Mouse (Mus musculus) limb, embryonic 11.5 days (tissue): ENCODE results near the gene Olfr711. TPM values are rescaled to one million over a fixed set of nuclear protein-coding genes. Genes with fewer than 3 reads are reported as not detected.
"Not testable (repeated sequence)": the region's sequence is repeated elsewhere in the genome, so short reads cannot be mapped to it uniquely, and the experiment has no call there.

Experiments
- ATAC-seq: fragments of 200-750 bp; cut with Nextera tagmentation; 2 replicates; pipeline ENCODE4 v1.8.0; 2017; ENCODE audit warnings: low read depth; ENCODE audit not compliant: insufficient number of reproducible peaks, low FRiP score, low TSS enrichment
- DNase-seq: peaks from one replicate; pipeline ENCODE4 v3.0.0-alpha.2; 2015; ENCODE audit warnings: low spot score
- H3K27ac ChIP-seq: fragments of 300-500 bp; sonication (generic); replicated peaks from 2 replicates; pipeline ENCODE4 v1.5.1; 2014; ENCODE audit warnings: low read depth, mild to moderate bottlenecking, low read length
- H3K27me3 ChIP-seq: fragments of 300-500 bp; sonication (generic); 2 replicates; pipeline ENCODE4 v1.6.1; 2014; ENCODE audit warnings: mild to moderate bottlenecking, low read length, mixed read lengths; ENCODE audit not compliant: control insufficient read depth, insufficient read depth
- H3K36me3 ChIP-seq: fragments of 300-500 bp; sonication (generic); 2 replicates; pipeline ENCODE4 v1.6.1; 2014; ENCODE audit warnings: mild to moderate bottlenecking, low read length, moderate library complexity, mixed read lengths; ENCODE audit not compliant: control insufficient read depth, insufficient read depth
- H3K4me1 ChIP-seq: fragments of 300-500 bp; sonication (generic); 2 replicates; pipeline ENCODE4 v1.6.1; 2014; ENCODE audit warnings: low read length, mixed read lengths; ENCODE audit not compliant: control insufficient read depth, insufficient read depth
- H3K4me2 ChIP-seq: fragments of 300-500 bp; sonication (generic); 2 replicates; pipeline ENCODE4 v1.6.1; 2014; ENCODE audit warnings: low read depth, mild to moderate bottlenecking, moderate library complexity; ENCODE audit not compliant: severe bottlenecking
- H3K4me3 ChIP-seq: fragments of 300-500 bp; sonication (generic); 2 replicates; pipeline ENCODE4 v1.5.1; 2014; ENCODE audit warnings: low read depth, low read length
- H3K9ac ChIP-seq: fragments of 300-500 bp; sonication (generic); 2 replicates; pipeline ENCODE4 v1.6.1; 2014; ENCODE audit warnings: mild to moderate bottlenecking, low read length
- H3K9me3 ChIP-seq: fragments of 300-500 bp; sonication (generic); 2 replicates; pipeline ENCODE4 v1.6.1; 2016; ENCODE audit warnings: low read length; ENCODE audit not compliant: control insufficient read depth
- WGBS: fragments of 180-500 bp; shearing (Covaris S2); extraction: QIAGEN DNeasy Blood & Tissue Kit; methylation state at CpG from one replicate; pipeline ENCODE4 v1.1.7; 2014; 5-methylcytosine and 5-hydroxymethylcytosine counted together
- polyA plus RNA-seq: library from polyadenylated mRNA; unstranded; fragments of >200 nt; fragmentation: Nextera tagmentation; extraction: Ambion mirVana; gene quantifications from 2 replicates; pipeline ENCODE4 v1.2.1, GENCODE M21; 2014

The Olfr711 gene
- polyA plus RNA-seq, result not detected in 2 replicates

- ATAC-seq (no peak), DNase-seq (no peak)
- no peaks in the 10 kb centered on the region for H3K9me3 ChIP-seq
- no peaks in the 10 kb centered on the region for H3K27me3 ChIP-seq
- H3K4me2 ChIP-seq, result no peak within 1 kb of the TSS
- H3K27ac ChIP-seq, result no peak within 1 kb of the TSS
- 57% methylated on average over 1 of the region's 1 CpGs for WGBS
- no peak within 1 kb of the TSS for H3K9ac ChIP-seq
- H3K36me3 ChIP-seq, result no peaks in the 10 kb centered on the region
- H3K4me3 ChIP-seq, result no peak within 1 kb of the TSS
- H3K4me1 ChIP-seq, result no peaks in the 10 kb centered on the region
Observed at GRCm38 (mm10) chr7:106975353-106975752, at the start of gene Olfr711. Gene Olfr711, minus strand, starts transcription at chr7:106975453.

GRCm38 (mm10) chr7:107005972-107006371 lies 30.7 kb upstream of the Olfr711 start, which contains the start of gene Olfr2:
Gene Olfr2, minus strand, starts transcription at chr7:107006072.
- no peak for ATAC-seq
- H3K9me3 ChIP-seq, result no peaks in the 10 kb centered on the region
- no peaks in the 10 kb centered on the region for H3K4me1 ChIP-seq
- H3K36me3 ChIP-seq, result no peaks in the 10 kb centered on the region
- no peak for DNase-seq
- no peak within 1 kb of the TSS for H3K27ac ChIP-seq
- whole genome bisulfite sequencing, result 59% methylated on average over 1 of the region's 1 CpGs
- no peak within 1 kb of the TSS for H3K4me2 ChIP-seq
- no peak within 1 kb of the TSS for H3K4me3 ChIP-seq
- H3K9ac ChIP-seq, result no peak within 1 kb of the TSS
- no peaks in the 10 kb centered on the region for H3K27me3 ChIP-seq

- ATAC-seq (no peak), DNase-seq (no peak)
- no peak overlapping the region for H3K27ac ChIP-seq
- 77% methylated on average over 3 of the region's 3 CpGs for WGBS
- H3K9ac ChIP-seq, result no peak overlapping the region
- no peaks in the 10 kb centered on the region for H3K9me3 ChIP-seq
- H3K4me1 ChIP-seq, result no peaks in the 10 kb centered on the region
- H3K36me3 ChIP-seq, result no peaks in the 10 kb centered on the region
- no peaks in the 10 kb centered on the region for H3K27me3 ChIP-seq
- H3K4me2 ChIP-seq, result no peak overlapping the region
- no peak overlapping the region for H3K4me3 ChIP-seq
Observed at GRCm38 (mm10) chr7:107004169-107004568, 28.9 kb upstream of the Olfr711 start.

- H3K27me3 ChIP-seq, result no peaks in the 10 kb centered on the region
- H3K4me1 ChIP-seq, result no peaks in the 10 kb centered on the region
Observed at GRCm38 (mm10) chr7:107000798-107001197, 25.5 kb upstream of the Olfr711 start.

GRCm38 (mm10) chr7:106985236-106985635 lies 10.0 kb upstream of the Olfr711 start:
- WGBS, result 88% methylated on average over 3 of the region's 3 CpGs

More at GRCm38 (mm10) chr7:107000798-107001197, 25.5 kb upstream of the Olfr711 start:
- H3K9me3 ChIP-seq, result no peaks in the 10 kb centered on the region
- no peak overlapping the region for H3K27ac ChIP-seq
- ATAC-seq (no peak), DNase-seq (no peak)
- no peaks in the 10 kb centered on the region for H3K36me3 ChIP-seq
- H3K9ac ChIP-seq, result no peak overlapping the region
- no peak overlapping the region for H3K4me3 ChIP-seq
- no peak overlapping the region for H3K4me2 ChIP-seq
- WGBS, result 88% methylated on average over 7 of the region's 7 CpGs

GRCm38 (mm10) chr7:106967503-106967902 lies 7.8 kb downstream of the Olfr711 start:
- DNase-seq, H3K9me3 ChIP-seq, H3K9ac ChIP-seq: not testable (repeated sequence)

More at GRCm38 (mm10) chr7:106985236-106985635, 10.0 kb upstream of the Olfr711 start:
- H3K4me2 ChIP-seq, result no peak overlapping the region
- no peaks in the 10 kb centered on the region for H3K27me3 ChIP-seq
- no peak overlapping the region for H3K4me3 ChIP-seq
- no peak for DNase-seq
- H3K36me3 ChIP-seq, result no peaks in the 10 kb centered on the region
- no peak for ATAC-seq
- no peak overlapping the region for H3K9ac ChIP-seq
- no peaks in the 10 kb centered on the region for H3K4me1 ChIP-seq
- H3K9me3 ChIP-seq, result no peaks in the 10 kb centered on the region
- no peak overlapping the region for H3K27ac ChIP-seq

GRCm38 (mm10) chr7:106963837-106964236 lies 11.4 kb downstream of the Olfr711 start, which contains the start of gene Olfr6:
Gene Olfr6, minus strand, starts transcription at chr7:106963937.
- DNase-seq (no peak), ATAC-seq (no peak)
- no peak within 1 kb of the TSS for H3K9ac ChIP-seq
- H3K4me1 ChIP-seq, result no peaks in the 10 kb centered on the region
- no peaks in the 10 kb centered on the region for H3K27me3 ChIP-seq
- WGBS, result 98% methylated on average over 1 of the region's 1 CpGs
- H3K27ac ChIP-seq, result no peak within 1 kb of the TSS
- no peak within 1 kb of the TSS for H3K4me3 ChIP-seq
- no peaks in the 10 kb centered on the region for H3K36me3 ChIP-seq
- no peak within 1 kb of the TSS for H3K4me2 ChIP-seq
- no peaks in the 10 kb centered on the region for H3K9me3 ChIP-seq

More at GRCm38 (mm10) chr7:106967503-106967902, 7.8 kb downstream of the Olfr711 start:
- H3K27ac ChIP-seq, H3K36me3 ChIP-seq, H3K4me1 ChIP-seq, H3K4me2 ChIP-seq, H3K4me3 ChIP-seq, H3K27me3 ChIP-seq, ATAC-seq: not testable (repeated sequence)

GRCm38 (mm10) chr7:106948212-106948611 lies 27.0 kb downstream of the Olfr711 start, which contains the start of gene Olfr710:
Gene Olfr710, minus strand, starts transcription at chr7:106948312.
- DNase-seq (no peak), ATAC-seq (no peak)
- no peaks in the 10 kb centered on the region for H3K9me3 ChIP-seq
- no peak within 1 kb of the TSS for H3K4me3 ChIP-seq
- H3K9ac ChIP-seq, result no peak within 1 kb of the TSS
- no peaks in the 10 kb centered on the region for H3K4me1 ChIP-seq
- WGBS, result 78% methylated on average over 3 of the region's 3 CpGs
- no peaks in the 10 kb centered on the region for H3K36me3 ChIP-seq
- no peaks in the 10 kb centered on the region for H3K27me3 ChIP-seq
- H3K4me2 ChIP-seq, result no peak within 1 kb of the TSS
- no peak within 1 kb of the TSS for H3K27ac ChIP-seq

- DNase-seq (no peak), ATAC-seq (no peak)
- Histone ChIP-seq H3K27me3 (no peaks in the 10 kb centered on the region), H3K9ac (no peak within 1 kb of the TSS), H3K4me1 (no peaks in the 10 kb centered on the region), H3K27ac (no peak within 1 kb of the TSS), H3K4me2 (no peak within 1 kb of the TSS), H3K4me3 (no peak within 1 kb of the TSS), H3K9me3 (no peaks in the 10 kb centered on the region), H3K36me3 (no peaks in the 10 kb centered on the region)
Observed at GRCm38 (mm10) chr7:106932119-106932518, 43.1 kb downstream of the Olfr711 start, which contains the start of gene Olfr709-ps1. Gene Olfr709-ps1, minus strand, starts transcription at chr7:106932219.
